Mouse (Mus musculus) layer of hippocampus, postnatal 14 days (tissue): ENCODE measurements around the gene Cetn2. TPM values are rescaled to one million over a fixed set of nuclear protein-coding genes. Genes with fewer than 3 reads are reported as not detected.

Experiments used
- DNase-seq, 2 experiments: peaks; one replicate each; pipeline ENCODE4 v3.0.0; 2021 to 2022; ENCODE audit warnings: low spot score in 2 of 2, mixed read lengths in 1 of 2
- long read RNA-seq, 2 experiments: library from polyadenylated mRNA; stranded (forward); transcript quantifications; one replicate each; pipeline ENCODE4 v2.0.0; 2021
- total RNA-seq, 2 experiments: library from RNA; stranded (reverse); gene quantifications; 2 replicates each; pipeline ENCODE4 v1.2.3; 2021

The Cetn2 gene
- 10 to 100 TPM; 46.0 to 51.2 TPM for total RNA-seq
- long read RNA-seq, experiment 1, transcript Cetn2-203 (5 exons, 1,286 nt): major isoform, 47 of 53 reads
- long read RNA-seq, experiment 1, transcript Cetn2-201 (4 exons, 1,026 nt): minor isoform, 5 of 53 reads
- long read RNA-seq, experiment 1, partial matches to known transcripts: 0 of 53 reads
- long read RNA-seq, experiment 1, other reads (novel, unspliced or antisense): 1 of 53 reads
- long read RNA-seq, experiment 2, transcript Cetn2-201 (4 exons, 1,026 nt): minor isoform, 9 of 116 reads
- long read RNA-seq, experiment 2, transcript Cetn2-203 (5 exons, 1,286 nt): major isoform, 101 of 116 reads
- long read RNA-seq, experiment 2, partial matches to known transcripts: 1 of 116 reads
- long read RNA-seq, experiment 2, other reads (novel, unspliced or antisense): 4 of 116 reads

DNA sequence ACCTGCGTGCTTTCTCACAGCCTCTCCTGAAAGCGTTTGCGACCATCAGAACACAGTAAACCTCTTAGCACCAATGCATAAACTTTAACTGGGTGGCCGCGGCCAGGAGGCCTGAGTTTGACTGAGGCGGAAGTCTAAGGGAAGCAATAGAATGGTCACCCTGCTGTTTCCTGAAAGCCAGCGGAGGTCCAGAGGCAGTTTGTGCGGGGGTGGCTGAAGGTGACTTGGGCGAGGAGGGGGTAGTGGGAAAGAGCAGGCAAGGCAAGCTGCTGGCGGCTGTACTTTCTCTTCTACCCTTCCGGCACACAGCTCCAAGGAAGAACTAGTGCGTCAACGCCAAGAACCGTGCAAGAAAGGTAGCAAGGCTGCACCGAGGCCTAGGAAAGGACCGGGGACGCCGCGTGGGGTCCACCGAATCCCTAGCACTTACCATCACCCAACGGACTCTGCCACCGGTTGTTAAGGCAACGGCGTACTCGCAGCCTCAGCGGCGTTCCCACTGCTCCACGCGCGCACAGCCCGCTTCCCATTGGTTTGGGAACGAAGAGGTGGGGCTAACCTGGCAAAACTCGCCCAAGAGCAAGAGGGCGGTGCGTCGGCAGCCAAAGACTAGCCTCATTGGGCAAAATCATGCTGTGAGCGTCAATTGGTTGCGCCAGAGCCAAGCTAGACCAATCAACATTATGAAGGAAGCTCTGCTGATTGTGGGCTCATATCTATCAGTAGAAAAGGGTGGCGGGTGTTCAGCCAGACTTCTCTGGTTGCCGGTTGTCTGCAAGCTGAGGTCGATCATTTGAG, at the start of gene Cetn2, which contains the start of gene Nsdhl:
Gene Cetn2 (minus strand): TSS at position 528 of the 798 bp plus-strand sequence.
Gene Nsdhl (plus strand): TSS at position 674 of the 798 bp plus-strand sequence.
- peak; percentile 80 to 94 for DNase-seq

DNA sequence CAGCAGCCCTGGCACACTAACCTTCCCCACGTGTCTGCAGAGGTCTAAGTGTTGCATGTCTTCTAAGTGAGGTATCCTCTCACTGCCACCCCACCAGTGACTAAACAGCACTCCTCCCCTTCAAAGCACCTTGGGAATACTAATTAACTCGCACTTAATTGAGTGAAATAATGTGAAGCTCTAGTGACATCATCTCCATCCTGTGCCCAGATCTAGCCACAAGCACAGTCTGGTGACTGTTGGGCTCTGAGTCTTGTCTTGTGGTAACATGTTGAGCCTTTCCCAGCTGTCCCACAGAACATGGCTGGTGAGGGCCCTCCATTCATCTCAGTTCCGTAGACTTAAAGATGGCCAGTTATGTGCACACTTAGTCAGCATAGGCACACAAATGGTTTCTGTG, 44.5 kb upstream of the Cetn2 start:
- DNase-seq: no peak

DNA sequence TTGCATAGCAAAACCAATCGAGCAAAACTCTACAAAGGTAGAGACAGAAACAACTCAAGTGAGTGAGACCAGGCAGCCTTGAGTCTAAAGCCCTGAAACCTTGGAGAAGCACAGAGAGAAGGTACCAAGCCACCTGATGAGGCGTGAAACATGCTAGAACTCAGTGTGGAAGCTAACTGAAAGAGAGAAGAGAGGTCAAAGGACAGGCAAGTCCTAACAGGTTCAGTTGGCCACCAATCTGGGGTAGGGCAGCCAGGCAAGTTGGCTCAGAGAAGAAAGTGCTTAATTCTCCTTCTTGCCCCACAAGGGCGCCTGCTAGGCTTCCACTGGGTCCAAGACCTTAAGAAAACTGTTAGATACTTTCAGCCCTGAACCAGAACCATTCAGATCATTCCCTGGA, 43.3 kb upstream of the Cetn2 start:
- no peak for DNase-seq

DNA sequence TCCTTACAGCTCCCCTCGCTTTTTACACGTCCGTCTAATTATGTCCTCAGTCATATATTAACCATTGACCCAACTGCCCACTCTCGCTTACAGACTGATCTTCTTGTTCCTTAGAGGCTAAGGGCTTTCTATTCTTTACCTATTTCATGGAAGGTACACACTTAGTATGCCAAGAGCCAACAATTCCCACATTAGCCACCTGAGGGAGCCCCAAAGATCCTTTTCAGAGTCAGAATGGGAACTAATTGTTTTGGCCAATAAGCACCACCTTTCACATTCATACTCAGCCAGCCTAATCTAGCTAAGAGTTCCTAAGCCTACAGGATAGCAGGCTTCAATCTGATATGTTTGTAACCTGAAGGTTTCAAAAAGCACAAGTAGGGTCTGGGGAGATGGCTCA, 42.2 kb upstream of the Cetn2 start:
- DNase-seq: peak in 1 of 2 experiments; percentile 14

DNA sequence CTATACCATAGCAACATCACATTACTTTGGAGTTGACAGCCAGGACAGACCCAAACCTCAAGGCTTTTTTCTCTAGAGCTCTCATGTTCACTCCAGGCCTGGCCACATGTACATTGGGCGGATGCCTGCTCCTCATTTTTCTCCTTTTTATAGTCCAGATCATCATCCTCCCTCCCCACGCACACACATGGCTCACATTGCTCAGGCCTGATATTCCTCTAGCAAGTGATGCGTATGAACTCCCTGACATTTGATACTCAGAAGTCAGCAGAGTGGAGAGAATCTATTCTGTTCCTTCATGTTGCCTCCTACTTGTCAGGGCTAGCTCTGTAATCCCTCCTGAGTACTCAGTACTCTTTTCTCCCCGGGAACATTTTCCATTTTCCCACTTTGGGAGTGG, 38.3 kb upstream of the Cetn2 start:
- DNase-seq: no peak

DNA sequence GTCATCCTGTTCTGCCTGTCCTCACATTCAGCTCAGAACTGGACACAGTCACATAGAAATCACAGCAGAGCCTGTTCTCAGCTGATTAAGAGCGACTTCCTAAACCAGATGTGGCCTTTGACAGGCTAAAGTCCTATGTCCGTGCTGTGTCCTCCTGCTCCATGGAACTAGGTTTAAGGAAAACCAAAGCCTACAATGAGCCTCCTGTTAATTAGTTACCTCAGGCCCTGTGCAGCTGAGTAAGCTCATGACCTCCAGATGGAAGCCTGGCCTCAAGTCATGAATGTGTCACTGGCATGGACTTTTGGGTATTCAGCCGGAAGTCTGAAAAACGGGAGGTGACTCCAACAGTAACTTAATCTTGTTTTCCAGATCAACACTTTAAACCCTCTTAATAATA, 35.3 kb upstream of the Cetn2 start:
- no peak for DNase-seq

DNA sequence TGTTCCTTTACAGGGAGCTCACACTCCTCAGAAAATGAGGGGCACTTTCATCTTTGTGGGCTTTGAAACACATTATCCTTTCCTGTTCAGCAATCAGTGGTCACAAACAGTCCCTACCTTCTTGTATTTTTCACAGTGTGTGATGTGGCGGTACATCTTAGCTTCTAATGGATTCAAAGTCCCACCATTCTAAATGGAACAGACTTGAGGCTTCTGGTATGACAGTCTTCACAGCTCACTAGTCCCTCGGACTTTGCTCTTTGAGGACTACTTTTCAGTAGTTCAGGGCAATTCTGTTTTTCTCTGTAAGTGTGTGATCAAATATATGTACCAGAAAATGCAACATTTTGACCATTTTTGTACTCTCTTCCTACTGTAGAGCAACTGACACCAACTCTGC, 3.2 kb upstream of the Cetn2 start:
- no peak for DNase-seq

DNA sequence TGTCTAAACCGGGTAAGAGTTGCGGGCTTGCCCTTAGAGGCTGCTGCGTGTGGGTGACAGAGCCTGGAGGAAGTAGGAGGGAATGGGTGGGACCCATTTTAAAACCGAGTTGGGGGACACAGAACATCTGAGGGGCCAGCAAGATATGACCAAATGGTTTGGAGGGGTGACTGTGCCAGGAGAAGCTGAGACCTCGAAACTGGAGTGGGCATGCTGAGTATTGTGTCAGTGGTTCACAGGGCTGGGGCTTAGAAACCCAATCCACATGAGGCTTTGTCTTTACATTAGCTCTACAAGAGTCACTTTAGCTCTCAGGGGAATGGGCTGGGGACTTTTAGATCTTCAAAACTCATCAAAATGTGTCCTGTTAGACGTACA, 460 bp upstream of the Cetn2 start:
- peak; percentile 5 to 8 for DNase-seq

DNA sequence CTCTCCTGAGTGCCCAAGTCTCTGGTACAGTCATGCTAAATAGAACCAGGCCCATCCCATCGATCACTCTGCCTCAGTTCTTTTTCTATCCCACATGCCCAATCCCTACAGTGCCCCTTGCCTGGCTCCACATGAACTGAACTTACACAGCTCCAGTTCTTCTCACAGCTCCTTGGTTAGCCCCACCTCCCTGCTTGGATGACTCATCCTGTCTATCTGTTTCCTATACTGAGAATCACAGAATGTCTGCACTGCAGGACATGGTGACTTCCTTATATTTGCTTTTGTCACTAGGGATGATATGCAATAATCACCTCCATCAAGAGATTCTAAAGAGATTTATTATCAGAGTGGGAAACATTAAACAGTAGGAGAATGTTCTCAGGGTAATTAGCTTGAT, 6.6 kb downstream of the Cetn2 start:
- DNase-seq: no peak

DNA sequence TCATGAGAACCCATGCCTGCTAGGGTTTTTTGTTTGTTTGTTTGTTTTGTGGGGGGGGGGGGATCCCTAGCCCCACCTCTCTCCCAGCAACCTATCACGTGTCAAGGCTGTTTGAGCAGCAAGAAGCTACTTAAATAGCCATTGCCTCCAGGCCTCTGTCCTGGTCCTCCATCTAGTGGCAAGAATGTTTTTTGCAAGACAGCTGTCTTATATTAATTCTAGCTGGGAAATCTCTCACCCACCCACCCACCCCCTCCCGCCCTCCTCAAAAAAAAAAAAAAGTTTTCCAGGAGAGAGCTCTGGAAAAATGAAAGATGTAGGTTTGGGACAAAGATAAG, 9.8 kb downstream of the Cetn2 start:
- peak in 1 of 2 experiments; percentile 46 for DNase-seq

DNA sequence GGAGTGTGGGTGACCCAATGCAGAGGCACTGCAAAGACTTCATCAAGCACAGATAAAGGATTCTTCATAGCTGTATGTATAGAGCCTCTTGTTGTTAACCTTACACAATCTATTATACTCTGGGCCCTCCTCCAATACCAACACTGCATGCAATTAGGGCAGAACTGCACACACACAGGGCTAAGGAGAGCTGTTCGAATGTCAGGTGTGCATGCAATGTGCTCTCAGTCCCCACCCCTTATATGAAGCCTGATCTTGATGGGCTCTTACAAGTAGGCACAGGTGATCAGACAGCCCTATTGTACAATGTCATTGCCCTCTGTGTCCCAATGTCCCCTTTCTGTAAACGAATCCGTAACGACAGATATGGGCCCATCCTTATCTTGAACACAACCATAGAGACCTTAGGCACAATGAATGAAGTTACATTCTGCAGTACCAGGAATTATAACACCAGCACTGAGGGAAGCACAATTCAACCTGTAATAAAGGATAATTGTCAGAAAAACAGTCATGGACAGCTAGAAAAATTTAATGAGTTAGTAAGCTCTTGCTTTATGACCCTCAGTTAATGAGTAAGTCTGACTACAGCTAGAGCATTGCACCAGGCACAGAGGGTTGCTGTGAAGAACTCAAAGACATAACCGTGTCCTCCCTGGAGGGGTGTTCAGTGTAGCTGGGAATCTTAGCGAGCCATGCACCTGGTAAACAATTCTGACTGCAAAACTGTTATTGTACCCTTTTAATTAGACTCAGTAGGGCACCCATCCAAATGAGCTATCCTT, 10.4 kb downstream of the Cetn2 start:
- no peak for DNase-seq

DNA sequence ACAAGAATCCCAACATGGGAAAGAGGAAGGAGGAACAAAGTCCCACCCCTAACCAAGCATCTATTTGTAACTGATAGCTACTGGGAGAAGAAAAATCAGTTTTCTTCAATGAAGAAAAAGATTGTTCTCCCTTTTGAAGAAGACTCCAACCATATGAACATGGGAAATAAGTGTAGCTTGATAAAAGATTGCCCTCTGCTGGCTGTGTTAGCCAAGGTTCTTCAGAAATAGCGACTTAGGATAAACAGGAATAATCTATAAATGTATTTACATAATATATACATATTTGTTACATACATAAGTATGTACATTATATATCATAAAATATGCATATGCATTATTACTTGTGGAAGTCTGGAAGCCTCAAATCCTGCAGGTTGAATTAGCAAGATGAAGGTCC, 15.7 kb downstream of the Cetn2 start:
- no peak for DNase-seq

DNA sequence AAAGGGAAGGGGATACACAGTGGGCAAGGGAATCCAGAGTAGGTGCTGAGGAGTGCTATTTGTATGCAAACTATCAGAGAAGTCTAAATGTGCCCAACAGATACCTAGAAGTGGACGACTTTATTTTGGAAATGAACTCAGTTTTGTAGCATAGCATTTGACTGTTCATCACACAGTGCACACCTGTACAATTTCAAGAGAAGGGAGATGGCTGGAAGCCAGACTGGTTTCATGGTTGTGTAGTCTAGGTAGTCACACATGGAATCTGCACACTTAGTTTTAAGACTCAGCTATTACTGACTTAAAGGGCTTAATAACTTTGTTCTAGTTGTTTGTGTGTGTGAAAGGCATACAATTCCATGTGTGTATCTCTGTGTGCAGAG, 22.2 kb downstream of the Cetn2 start:
- no peak for DNase-seq

DNA sequence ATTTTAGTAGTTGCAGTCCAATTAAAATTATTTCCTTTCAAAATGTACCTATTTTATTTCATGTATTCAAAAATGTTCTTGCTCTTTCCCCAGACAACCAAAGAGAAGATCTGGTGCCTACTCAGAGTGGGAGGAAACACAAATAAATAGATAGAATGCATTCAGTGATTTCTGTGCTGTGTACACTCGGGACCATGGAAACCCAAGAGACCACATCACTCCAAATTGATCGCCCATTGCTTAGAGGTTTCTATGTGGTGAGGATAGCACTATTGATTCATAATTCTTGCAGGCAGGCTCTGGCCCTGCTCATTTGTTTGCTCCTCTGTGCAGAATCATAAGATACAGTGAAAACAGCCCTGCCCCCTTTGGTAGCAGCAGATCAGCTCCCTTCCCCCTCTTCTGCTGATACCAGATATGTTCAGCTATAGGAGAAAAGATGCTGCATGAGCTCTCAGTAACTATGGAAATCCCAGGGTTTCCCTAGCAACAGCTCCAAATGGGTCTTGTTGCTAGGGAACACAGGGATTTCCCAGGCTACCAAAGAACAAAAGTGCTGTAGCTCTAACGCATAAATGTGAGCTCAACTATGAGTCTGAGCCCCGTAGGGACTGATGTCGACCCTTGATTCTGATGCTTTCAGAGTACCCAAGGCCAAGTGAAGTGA, 22.7 kb downstream of the Cetn2 start:
- DNase-seq: peak; percentile 13 to 55

Other genes starting within 250 kb of the Cetn2 start
- gene Gabrq, start 93.2 kb downstream of the Cetn2 start, total RNA-seq: under 1 TPM; 0.91 to 0.97 TPM
- gene Nsdhl, start 146 bp upstream of the Cetn2 start, total RNA-seq: 10 to 100 TPM; 34.6 to 43.2 TPM
- gene Zfp185, start 68.9 kb upstream of the Cetn2 start, total RNA-seq: 1 to 10 TPM in 1 of 2 experiments, under 1 TPM in 1; 0.83 to 1.6 TPM
- gene Pnma5, start 118.7 kb upstream of the Cetn2 start, total RNA-seq: under 1 TPM; 0.52 to 0.62 TPM
- 10 to 100 TPM; 18.8 to 28.4 TPM for gene Pnma3, start 146.4 kb upstream of the Cetn2 start, total RNA-seq
- gene Xlr4a, start 164.1 kb upstream of the Cetn2 start, total RNA-seq: 1 to 10 TPM in 1 of 2 experiments, not detected in 1; 1.2 TPM
- 1 to 10 TPM in 1 of 2 experiments, not detected in 1; 4.9 TPM for gene Xlr3a, start 178.7 kb upstream of the Cetn2 start, total RNA-seq
- 1 to 10 TPM; 1.9 to 5.2 TPM for gene Gm14685, start 198.6 kb upstream of the Cetn2 start, total RNA-seq
- not detected for gene Xlr5b, start 230.4 kb upstream of the Cetn2 start, total RNA-seq
- 1 to 10 TPM in 1 of 2 experiments, not detected in 1; 1.9 TPM for gene DXBay18, start 231.0 kb upstream of the Cetn2 start, total RNA-seq